Mouse (Mus musculus): ENCODE measurements at regions not wholly inside any gene's neighbourhood (a gene's known extent, or its start where the extent isn't known, plus 50 kb on each side); places are given as distances from the start of the nearest gene placed in this dataset.

DNA sequence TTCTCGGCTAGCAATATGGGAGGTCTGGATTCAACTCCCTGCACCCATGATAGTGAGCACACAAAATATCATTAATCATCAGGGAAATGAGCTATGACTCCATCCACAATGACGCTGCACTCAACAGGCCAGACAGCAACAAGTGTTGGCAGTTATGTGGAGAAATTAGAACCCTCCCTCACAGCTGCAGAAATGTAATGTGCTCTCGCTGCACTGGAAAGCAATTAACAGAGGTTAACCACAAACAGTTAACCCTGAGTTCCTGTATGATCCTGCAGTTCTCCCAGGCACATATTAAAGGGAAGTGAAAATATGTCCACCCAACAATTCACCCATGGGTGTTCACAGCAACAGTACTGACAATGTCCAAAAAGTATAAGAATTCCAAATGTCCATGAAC is 54.0 kb upstream of the Jade2 start:
- intact Hi-C loops (cut with DNase I), result no loop called here

DNA sequence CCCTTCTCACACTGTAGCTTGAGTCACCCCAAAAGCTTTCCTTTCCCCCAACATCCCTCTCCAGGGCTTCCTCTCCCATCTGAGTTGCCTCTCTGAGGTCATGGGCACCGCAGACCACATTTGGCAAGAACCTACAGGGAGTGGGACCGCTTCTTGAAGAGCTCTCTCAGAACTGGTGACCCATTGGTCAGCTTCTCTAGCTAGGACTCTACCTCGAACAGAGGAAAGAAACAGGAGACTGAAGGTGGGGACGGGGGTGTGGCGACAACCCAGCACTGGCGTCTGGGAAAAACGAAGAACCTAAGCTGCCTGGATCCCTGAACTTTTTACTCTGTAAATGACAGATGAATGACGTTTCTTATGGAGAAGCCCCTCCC is 51.8 kb upstream of the Cdkn2aipnl start:
- intact Hi-C loops (cut with DNase I), result loop anchor here (5.0 kb wide), 2 partner anchors 52 to 58 kb away; partner anchors contain the start of genes Cdkn2aipnl and Jade2

DNA sequence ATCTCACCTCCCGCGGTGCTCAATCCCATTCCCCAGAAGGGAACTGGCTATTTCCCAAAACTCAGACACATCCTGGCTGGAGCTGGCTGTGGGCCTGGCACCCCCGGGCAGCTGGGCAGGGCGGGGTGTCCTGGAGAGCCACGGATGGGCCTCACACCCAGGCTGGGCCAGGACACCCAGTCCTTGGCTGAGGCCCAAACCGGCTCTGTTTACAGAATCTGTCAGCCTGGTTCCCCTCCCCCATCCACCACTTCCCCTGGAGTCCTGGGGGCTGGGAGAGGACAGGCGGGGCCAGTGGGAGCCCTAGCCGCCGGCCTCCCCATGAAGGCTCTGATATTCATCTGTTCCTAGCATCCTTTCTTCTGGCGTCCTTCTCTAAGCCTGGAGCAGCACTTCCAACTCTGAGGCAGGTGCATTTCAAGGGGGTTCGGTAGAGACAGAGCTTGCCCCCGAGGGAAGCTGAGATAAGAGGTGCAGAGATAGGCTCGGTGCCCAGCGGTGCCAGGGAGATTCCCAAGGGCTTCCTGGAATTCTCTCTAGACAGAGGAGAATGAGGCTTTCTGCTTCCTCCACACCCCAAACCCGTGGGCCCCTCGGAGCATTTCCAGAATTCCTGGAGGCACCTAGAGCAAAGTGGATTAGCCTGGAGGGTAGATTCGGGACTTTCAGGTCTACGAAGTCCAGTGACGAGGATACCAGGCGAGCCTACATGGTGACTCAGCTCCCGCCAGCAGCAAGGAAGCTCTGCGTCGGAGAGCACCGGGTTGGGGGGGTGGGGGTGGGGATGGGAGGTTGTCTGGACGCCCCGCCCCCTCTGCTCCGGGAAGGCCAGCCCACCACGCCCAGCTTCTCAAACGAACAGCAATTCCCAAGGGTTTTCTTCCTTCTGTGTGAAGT is 51.2 kb upstream of the Cdkn2aipnl start:
- intact Hi-C loops (cut with DNase I), result loop anchor here (5.0 kb wide), 2 partner anchors 51 to 59 kb away; partner anchors contain the start of genes Cdkn2aipnl and Jade2
